Mouse (Mus musculus) gastrocnemius, postnatal 36 days (tissue): ENCODE results near the gene Krtap7-1. TPM values are rescaled to one million over a fixed set of nuclear protein-coding genes. Genes with fewer than 3 reads are reported as not detected.

Experiments used
- DNase-seq, 2 experiments: peaks; one replicate each; pipeline ENCODE4 v3.0.0; 2022
- intact Hi-C: fragments of 180-260 bp; cut with DNase I; formaldehyde crosslinking; loops from one replicate; pipeline ENCODE4 v1.15.1; 2025
- long read RNA-seq, 2 experiments: library from polyadenylated mRNA; stranded (forward); transcript quantifications; one replicate each; pipeline ENCODE4 v2.0.0; 2021
- total RNA-seq, 2 experiments: library from RNA; stranded (reverse); gene quantifications; 2 replicates each; pipeline ENCODE4 v1.2.3; 2021

The Krtap7-1 gene
- total RNA-seq = not detected
- long read RNA-seq, experiment 1 = 0 reads
- long read RNA-seq, experiment 2 = 0 reads

DNA sequence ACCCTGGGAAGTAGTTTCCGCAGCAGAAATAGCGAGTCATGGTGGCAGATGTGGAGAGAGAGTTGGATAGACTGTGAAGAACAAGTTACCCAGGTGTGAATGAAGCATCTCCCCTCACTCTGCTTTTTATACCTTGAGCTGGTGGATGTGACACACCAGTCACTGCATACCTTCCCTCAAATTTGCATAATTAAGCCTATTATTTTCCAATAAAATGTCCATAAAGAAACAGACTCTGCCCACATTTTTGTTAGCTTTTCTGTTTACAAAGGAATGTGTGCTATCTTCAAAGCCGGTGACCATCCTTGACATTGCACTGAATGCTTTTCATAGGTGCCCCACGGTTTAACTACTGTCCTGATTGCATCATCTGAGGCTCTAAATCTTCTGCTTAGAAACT lies at the start of gene Krtap7-1:
Krtap7-1 (minus strand) TSS at position 101 of the 400 bp plus-strand sequence.
- intact Hi-C loops = no loop called here
- no peak for DNase-seq

DNA sequence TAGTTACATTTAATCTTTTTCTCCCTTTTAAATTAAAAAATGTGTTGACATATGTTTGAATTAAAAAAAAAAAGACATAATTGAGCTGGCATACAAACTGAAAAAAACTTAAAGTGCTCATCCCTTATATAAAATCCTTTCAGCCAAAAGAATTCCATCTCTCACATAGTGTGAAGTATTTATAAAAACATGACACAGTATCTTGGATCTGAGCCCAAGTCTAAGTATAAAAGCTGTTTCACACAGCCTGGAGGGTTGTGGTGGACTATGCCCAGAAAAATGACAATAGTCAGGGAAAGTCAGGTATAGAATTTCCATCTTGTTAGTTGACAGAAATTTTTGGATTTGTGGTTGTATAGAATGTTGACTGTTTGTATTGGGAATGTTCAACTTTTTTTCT lies 42.2 kb upstream of the Krtap7-1 start:
- intact Hi-C loops = no loop called here
- no peak for DNase-seq

DNA sequence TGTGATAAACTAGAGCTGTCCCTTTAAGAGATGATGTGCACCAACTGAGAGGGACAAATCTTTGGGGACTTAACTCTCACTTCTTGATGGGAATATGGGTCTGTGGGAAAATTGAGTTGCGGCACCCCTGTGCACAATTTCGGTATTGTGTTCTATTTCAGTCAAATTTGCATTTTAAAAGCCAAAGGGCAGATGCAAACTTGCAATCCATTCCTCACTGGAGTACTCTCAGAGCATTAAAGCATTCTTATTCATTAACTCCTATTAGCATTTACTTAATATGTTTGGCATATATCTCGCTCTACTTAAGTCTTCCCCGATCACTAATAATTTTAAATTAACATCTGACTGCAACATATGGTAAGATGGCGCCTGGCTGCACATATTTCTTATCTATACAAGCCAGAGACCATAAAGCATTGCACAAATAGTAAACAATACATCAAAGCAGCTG lies 29.9 kb upstream of the Krtap7-1 start:
- no peak for DNase-seq
- intact Hi-C loops = no loop called here

DNA sequence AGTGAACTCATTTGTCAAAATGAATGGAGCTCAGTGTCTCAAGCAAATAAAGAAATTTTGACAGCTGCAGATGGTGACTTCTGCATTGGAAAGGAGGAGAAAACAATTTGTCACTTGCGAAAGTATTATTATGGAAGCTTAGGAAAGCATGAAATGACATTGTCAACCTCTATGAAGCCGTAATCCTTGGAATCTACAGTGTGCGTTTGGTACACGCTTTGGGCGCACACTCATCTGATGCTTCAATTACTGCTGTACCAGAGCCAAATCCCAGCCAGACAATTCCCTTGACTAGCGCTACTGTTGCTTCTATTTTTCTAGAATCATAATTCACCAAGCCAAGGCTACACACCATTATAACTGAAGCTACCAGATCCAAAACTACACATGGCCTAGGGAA lies 29.2 kb upstream of the Krtap7-1 start:
- no peak for DNase-seq
- intact Hi-C loops = no loop called here

DNA sequence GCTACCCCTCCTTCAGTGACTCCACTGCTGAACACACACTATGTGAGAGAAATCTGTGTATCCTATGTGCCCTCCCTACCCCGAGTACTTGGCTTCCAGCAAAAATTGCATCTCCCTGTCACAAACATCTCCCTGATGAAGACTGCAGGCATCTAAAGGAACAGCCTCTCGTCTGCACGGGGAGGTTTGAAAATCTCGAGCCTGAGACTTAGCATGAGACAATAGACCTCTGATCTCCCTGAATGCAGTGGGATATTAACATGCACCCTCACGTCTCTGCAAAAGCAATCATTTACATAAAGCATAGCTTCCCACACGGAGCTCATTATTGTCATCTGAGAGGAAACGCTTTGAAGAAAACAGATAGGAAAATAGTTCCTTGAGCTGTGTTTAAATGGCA lies 22.4 kb upstream of the Krtap7-1 start:
- DNase-seq = no peak
- intact Hi-C loops = no loop called here

DNA sequence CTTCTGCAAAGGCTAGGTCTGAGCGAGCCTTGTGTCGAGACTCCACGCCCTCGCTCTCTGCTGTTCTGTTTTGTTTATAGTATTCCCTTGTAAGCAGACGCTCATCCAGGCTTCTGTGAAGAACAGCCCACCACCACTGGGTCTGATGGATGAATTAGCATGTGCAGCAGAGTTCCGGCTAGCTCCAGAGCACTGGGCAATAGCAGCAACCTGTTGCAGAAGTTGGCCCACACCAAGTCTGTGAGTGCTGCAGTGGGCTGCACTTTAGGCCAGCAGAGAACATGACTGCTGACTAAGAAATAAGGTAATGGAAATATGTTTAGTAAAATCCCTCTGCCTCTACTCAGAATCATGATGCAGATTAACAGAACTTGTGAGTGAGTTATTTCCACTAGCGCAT lies 21.7 kb upstream of the Krtap7-1 start:
- intact Hi-C loops = no loop called here
- no peak for DNase-seq

DNA sequence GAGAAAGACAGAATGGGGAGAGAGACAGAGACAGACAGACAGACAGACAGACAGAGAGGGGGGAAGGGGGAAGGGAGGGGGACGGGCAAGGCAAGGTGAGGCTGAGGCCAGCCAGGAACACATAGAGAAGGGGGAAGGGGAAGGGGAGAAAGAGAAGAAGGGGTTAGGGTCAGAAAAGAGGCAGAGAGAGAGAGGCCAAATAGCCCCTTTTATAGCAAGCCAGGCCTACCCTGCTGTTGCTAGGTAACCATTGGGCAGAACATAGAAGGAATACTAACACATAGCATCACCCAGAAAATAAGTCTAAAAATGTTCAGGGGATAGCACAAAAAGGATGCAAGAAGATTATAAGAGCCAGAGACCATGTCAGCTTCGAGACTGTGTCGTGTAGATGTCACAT lies 20.3 kb upstream of the Krtap7-1 start:
- no peak for DNase-seq
- intact Hi-C loops = no loop called here

DNA sequence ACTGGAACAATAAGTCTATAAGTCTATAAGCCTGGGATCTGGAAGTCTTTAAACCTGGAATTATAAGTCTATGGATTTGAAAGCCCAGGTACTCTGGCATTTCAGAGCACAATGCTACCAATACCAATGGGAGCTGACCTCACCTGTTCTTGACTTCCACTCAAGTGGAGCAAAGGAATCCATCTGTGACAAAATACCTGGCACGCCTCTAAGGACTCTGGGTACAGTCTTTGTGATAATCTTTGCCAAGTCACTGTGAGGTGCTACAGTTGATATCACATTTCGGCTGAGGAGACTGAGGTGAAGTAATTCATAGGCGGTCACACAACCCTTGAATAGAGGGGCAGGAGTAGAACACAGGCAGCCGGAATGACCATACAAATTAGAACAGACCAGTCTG lies 12.9 kb upstream of the Krtap7-1 start:
- no peak for DNase-seq
- intact Hi-C loops = loop anchor here (5.0 kb wide), 1 partner anchor 241 kb away; no protein-coding TSS in a partner anchor

DNA sequence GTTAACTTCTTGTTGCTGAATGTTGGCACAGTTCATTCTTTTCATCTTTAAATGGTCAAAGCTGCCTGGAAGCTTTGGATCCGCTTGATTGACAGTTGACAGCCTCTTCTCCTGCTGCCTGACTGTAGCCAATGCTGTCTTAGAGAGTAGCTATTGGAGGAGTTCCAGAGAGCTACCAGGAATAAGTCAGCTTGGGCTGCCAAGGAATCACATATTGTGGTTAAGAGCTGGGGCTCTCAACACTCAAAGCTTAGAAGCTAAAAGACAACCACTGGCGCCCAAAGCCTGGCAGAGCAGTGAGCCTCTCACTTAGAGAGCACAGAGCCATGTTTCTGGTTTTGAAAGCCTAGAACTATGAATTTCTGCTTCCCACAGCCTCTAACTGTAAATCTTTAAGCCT lies 12.4 kb upstream of the Krtap7-1 start:
- intact Hi-C loops = loop anchor here (5.0 kb wide), 1 partner anchor 242 kb away; no protein-coding TSS in a partner anchor
- DNase-seq = no peak

DNA sequence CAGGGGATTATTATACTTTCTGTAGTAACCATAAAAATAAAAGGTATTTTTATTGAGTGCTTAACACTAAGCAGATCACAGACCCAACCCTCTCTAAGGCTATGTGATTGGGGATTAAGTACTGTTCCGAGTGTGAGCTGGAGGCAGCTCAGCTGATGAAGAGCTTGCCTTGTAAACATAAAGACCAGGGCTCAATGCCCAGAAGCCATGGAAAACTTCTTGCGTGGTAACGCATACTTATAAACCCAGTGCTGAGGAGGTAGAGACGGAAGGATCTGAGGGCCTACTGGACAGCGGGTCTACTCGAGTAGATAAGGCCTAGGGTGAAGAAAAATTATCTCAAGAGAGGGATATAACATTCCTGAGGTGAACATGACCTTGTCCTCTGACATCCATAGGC lies 12.0 kb upstream of the Krtap7-1 start:
- intact Hi-C loops = loop anchor here (5.0 kb wide), 1 partner anchor 242 kb away; no protein-coding TSS in a partner anchor

DNA sequence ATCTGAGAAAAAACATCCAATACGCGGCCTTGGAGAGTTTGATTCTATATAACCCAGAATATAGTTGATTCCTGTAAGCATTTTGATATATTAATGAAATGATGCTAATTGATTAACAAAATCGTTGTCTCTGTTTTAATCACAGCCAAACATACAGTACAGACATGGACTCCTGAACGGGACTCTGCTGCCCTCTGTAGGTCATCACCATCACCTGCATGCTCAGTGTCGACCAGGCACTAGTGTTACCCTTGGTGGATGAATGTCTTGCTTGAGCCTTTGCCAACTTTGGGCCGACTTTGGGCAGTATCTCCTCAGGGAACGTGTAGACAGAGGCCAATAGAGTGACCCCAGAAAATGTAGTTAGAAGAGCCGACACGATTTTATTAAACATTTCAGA lies 9.5 kb upstream of the Krtap7-1 start:
- no peak for DNase-seq
- intact Hi-C loops = no loop called here

More for the DNA sequence above, 12.0 kb upstream of the Krtap7-1 start:
- DNase-seq = no peak

DNA sequence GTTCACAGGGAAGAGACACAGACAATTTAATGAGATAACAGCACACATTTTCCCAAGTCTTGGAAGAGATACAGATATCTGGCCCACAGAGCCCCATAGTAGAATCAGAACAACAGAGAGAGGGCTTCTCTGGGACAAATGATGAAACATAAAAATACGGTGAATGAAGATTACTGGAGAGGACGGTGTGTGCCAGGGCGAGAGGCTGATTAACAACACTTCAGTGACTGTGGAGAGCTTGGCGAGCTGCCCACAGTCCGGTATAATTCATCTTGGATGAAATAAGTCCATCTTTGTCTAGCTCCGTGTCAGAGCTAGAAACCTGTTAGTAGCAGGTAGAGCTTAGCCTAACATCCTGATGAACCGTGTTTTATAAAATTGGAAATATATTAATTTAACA lies 5.3 kb upstream of the Krtap7-1 start:
- no peak for DNase-seq
- intact Hi-C loops = no loop called here

DNA sequence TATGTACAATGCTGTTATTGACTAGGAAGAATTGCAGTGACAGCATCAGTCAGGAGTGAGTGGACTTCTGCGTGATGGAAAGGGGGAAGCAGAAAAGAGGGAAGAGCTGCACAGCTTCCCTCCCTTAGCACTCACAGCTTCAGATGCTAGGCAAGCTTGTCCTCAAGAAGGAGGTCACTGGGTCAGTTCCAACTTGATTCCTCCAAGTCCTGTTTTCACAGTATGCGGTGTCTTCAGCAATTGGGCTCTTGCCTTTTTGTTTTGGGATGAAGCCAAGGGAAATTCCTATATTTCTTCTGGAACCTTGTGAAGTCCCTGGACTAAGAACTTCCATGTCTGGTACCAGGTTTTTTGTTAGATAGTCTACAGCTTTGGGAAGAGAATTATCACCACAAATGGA lies 4.6 kb downstream of the Krtap7-1 start:
- intact Hi-C loops = no loop called here
- no peak for DNase-seq

DNA sequence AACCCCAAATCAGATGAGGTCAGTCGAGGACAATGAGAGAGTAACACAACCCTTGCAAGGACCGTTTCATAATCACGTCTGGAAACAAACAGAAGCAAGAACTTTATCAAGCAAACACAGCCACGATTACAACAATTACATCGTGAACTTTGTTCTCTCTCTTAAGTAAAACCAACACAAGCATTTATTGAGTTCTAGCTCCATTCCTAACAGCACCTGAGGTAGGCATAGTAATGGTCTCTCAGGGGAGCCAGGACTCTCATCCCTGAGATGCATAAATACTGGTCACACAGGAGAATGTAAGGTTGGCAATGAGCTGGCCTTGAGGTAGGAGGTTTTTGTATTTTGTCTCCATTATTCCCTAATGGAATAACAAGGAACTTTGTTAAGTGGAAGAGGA lies 6.3 kb downstream of the Krtap7-1 start:
- intact Hi-C loops = no loop called here
- DNase-seq = no peak

DNA sequence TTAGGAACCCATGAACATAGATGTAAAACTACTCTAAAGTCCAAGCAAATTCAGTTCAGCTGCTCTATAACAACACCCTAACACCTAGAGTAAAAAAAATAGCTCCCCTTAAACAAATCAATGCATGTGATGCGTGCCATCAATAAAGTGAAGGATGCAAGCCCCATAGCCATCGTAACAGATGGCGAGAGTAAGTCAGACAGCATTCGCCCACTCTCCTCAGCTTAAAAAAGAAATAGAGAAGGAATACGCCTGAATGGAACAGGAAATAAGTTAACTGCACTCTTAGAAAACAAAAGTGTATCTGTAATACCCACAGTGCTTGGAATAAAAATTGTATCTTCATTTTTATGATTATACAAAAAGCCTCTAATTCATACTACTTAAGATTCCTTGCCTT lies 11.1 kb downstream of the Krtap7-1 start:
- no peak for DNase-seq
- intact Hi-C loops = no loop called here

DNA sequence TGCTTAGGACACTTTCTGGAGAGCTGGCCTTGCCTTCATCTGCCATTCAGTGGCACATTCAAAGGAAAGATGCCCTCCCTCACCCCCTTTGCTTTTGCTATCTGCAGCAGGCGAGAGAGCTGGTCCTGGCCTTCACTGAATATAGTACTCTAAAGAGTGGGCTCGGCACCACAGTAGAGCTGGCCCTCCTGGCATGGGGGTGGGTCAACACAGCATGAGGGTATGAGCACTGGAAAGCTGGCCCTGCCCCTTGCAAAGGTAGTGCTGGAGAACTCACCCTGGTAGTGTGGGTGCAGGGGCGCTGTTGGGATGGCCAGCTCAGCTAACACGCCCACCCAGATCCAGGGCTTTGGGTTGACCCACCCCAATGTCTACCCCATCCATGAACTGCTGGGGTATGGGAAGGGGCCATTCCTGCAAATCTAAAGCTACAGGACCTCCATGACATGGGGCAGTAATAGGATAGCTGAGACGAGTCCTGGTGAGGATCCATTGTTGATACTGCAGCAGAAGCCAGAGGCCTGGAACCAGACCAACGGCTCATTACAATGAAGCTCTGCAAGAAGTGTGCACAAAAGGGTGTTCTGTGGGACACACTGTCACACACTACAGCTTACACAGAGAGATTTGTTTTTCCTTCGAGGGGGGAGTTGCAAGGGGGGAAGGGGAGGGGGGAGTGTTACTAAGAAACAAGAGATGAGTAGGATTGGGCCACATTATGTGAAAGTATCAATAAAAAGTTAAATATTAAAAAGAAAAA lies 12.5 kb downstream of the Krtap7-1 start:
- no peak for DNase-seq
- intact Hi-C loops = no loop called here

DNA sequence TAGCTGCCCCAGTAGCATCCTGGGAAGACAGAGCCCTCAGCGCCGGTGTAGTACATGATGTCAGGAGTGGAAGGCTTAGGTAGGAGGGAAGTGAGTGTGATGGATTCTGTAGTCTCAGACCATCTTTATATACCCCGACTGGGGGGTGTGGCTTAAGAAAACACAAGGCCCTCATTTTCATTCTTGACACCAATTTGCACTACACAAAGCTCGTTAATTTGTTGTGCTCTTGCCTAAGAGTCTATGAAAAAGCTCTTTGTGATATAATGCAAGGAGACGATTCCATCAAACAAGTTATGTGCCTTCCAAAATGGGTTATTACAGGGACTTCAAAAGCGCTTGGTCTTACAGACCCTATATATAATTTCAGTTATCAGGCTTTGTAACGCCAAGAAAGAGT lies 20.3 kb downstream of the Krtap7-1 start, which contains the start of gene Krtap8-1:
Krtap8-1 (minus strand) TSS at position 101 of the 400 bp plus-strand sequence.
- intact Hi-C loops = no loop called here

DNA sequence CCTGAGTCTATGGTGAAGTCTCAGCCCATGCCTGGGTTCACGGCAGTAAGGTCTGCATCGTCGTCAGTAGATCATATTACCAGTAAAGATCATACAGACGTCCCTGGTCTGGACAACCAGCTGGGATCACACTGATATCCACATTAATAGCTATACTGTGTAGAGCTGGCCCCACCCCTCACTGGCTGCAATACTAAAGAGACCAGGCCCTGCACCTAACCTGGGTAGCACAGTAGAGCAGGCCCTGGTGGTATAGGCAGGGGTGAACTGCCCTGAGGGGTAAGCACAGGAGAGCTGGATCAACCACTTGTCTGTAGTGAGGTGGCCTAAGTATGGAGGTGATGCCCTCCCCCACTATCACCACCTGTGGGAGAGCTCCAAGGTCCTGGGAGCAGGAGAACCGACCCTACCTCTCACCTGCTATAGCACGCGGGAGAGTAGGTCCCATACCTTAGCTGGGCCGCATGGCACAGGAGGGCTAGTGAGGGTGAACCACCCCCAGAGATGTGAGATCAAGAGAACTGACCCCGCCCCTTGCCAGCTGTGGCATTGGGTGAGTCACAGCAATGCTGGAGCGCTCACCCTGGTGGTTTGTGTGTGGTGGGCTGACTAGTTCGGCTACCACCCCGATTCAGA lies 30.3 kb downstream of the Krtap7-1 start:
- DNase-seq = no peak

More for the DNA sequence above, 20.3 kb downstream of the Krtap7-1 start, which contains the start of gene Krtap8-1:
- no peak for DNase-seq

DNA sequence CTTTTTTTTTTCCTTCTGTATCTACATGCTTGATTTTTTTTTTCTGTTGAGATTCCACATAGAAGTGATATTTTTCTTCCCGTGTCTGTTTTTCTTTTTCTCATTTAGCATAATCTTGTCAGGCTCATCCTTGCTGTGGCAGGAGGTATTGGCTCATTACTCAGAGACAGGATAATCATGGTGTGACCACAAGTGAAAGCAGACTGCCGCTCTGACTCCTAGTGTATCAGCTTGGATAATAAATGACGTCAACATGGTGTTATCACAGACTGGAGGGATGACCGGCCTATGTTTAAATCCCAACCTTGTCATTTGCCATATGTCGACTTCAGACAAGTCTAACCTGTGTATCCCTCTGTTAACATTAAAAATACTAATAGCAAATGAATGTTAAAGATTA lies 46.9 kb downstream of the Krtap7-1 start:
- intact Hi-C loops = no loop called here
- DNase-seq = no peak

More for the DNA sequence above, 30.3 kb downstream of the Krtap7-1 start:
- intact Hi-C loops = no loop called here
